Mouse (Mus musculus): ENCODE data around the gene Ctnna3.
"Not testable (repeated sequence)": the region's sequence is repeated elsewhere in the genome, so short reads cannot be mapped to it uniquely, and the experiment has no call there.

Ctnna3 gene

GRCm38 (mm10) chr10:64661190-64661589, 1231.3 kb downstream of the Ctnna3 start:
- no peak for DNase-seq

GRCm38 (mm10) chr10:64671469-64671868, 1241.6 kb downstream of the Ctnna3 start:
- DNase-seq = no peak

GRCm38 (mm10) chr10:64675796-64676195, 1245.9 kb downstream of the Ctnna3 start:
- DNase-seq = no peak

GRCm38 (mm10) chr10:64710017-64710416, 1280.1 kb downstream of the Ctnna3 start:
- DNase-seq = no peak

- no peak for DNase-seq
Observed at GRCm38 (mm10) chr10:64718036-64718435, 1288.1 kb downstream of the Ctnna3 start.

GRCm38 (mm10) chr10:64735692-64736091, 1305.8 kb downstream of the Ctnna3 start:
- DNase-seq = no peak

- DNase-seq = no peak
Observed at GRCm38 (mm10) chr10:64736616-64737015, 1306.7 kb downstream of the Ctnna3 start.

- not testable (repeated sequence) for DNase-seq
Observed at GRCm38 (mm10) chr10:64741721-64742120, 1311.8 kb downstream of the Ctnna3 start.

GRCm38 (mm10) chr10:64744099-64744498, 1314.2 kb downstream of the Ctnna3 start:
- DNase-seq = not testable (repeated sequence)

- no peak for DNase-seq
Observed at GRCm38 (mm10) chr10:64748651-64749050, 1318.8 kb downstream of the Ctnna3 start.

- DNase-seq = no peak
Observed at GRCm38 (mm10) chr10:64750791-64751190, 1320.9 kb downstream of the Ctnna3 start.

- no peak for DNase-seq
Observed at GRCm38 (mm10) chr10:64836315-64836714, 1406.4 kb downstream of the Ctnna3 start.

GRCm38 (mm10) chr10:64861439-64861838, 1431.5 kb downstream of the Ctnna3 start:
- no peak for DNase-seq

GRCm38 (mm10) chr10:64870888-64871287, 1441.0 kb downstream of the Ctnna3 start:
- DNase-seq = no peak

GRCm38 (mm10) chr10:64876506-64876905, 1446.6 kb downstream of the Ctnna3 start:
- DNase-seq = no peak

GRCm38 (mm10) chr10:64879860-64880259, 1450.0 kb downstream of the Ctnna3 start:
- DNase-seq = no peak

GRCm38 (mm10) chr10:64886946-64887345, 1457.0 kb downstream of the Ctnna3 start:
- DNase-seq = no peak

GRCm38 (mm10) chr10:64892458-64892857, 1462.6 kb downstream of the Ctnna3 start:
- DNase-seq = no peak

- DNase-seq = no peak
Observed at GRCm38 (mm10) chr10:64898739-64899138, 1468.8 kb downstream of the Ctnna3 start.

GRCm38 (mm10) chr10:64901726-64902125, 1471.8 kb downstream of the Ctnna3 start:
- DNase-seq = no peak

- no peak for DNase-seq
Observed at GRCm38 (mm10) chr10:64940975-64941374, 1511.1 kb downstream of the Ctnna3 start.

- no peak for DNase-seq
Observed at GRCm38 (mm10) chr10:64958391-64958790, 1528.5 kb downstream of the Ctnna3 start.

GRCm38 (mm10) chr10:64992871-64993270, 1563.0 kb downstream of the Ctnna3 start:
- no peak for DNase-seq

- DNase-seq = no peak
Observed at GRCm38 (mm10) chr10:65013525-65013924, 1583.6 kb downstream of the Ctnna3 start.

GRCm38 (mm10) chr10:65022667-65023066, 1592.8 kb downstream of the Ctnna3 start:
- DNase-seq = no peak

GRCm38 (mm10) chr10:65033516-65033915, 1603.6 kb downstream of the Ctnna3 start:
- DNase-seq = not testable (repeated sequence)
